Comparison of ENCODE assay signal across 10 mouse cellular contexts in the genomic region with DNA sequence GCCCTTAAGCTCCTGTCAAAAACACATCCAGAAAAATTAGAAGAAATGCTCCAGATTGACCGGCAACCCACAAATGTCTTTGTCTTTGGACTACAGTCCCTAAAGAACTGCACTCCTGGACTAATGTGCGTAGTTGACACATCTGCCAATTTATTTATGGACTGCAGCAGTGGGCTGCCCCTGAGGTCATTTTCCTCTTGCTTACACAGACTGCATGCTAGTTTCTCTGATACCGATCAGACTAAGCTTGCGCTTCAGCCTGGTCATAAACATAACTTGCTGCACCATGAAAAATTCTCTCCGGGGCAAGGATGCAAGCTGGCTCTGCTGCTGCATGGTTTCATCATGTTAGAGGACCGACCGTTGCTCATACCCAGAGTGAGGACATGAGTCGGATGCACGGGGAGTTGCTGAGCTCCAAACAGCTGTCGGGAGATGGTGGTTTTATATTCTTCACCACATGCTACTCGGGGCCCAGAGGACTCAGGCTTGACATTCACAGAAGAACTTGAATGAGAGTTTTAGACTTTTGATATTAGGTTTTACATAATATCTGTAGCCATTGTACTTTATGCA.
DNase-seq lines count a peak whose midpoint lies in the region; ATAC-seq lines count a peak whose summit lies in the region.
"Had no signal": no experiment of that assay in that cellular context is flagged by ENCODE, and none has a peak within 500 bp of the region (broad histone marks: within the 10 kb centered on the region; RNA-seq: fewer than 3 reads in every experiment).

No protein-coding gene starts in this region.

- ATAC-seq in kidney, embryonic 14.5 days (ENCODE audit: low FRiP score, low TSS enrichment) = peak; percentile 82; the same call in 1 of the 2 replicates
- peak; percentile 15 for ATAC-seq in common myeloid progenitor, adult 5-6 weeks (replicated peaks; ENCODE audit: low read depth, poor library complexity, severe bottlenecking)
- peak; percentile 20; the same call in 1 of the 2 replicates for ATAC-seq in liver, embryonic 12.5 days
- peak; percentile 73; the same call in 1 of the 2 replicates for ATAC-seq in neural tube, embryonic 12.5 days (ENCODE audit: low FRiP score, low read depth)

- H3K4me1 ChIP-seq in kidney, embryonic 14.5 days (ENCODE audit: control insufficient read depth, insufficient read depth, low read length) = peaks cover 16% of the 10 kb centered on the region; the same call in 1 of the 2 replicates
- peaks cover 36% of the 10 kb centered on the region for H3K4me1 ChIP-seq in liver, embryonic 12.5 days
- peaks cover 9% of the 10 kb centered on the region; the same call in 1 of the 2 replicates for H3K4me1 ChIP-seq in neural tube, embryonic 12.5 days
- H3K4me1 ChIP-seq in heart, embryonic 10.5 days = no peaks in the 10 kb centered on the region

- H3K36me3 ChIP-seq in kidney, embryonic 14.5 days (ENCODE audit: control insufficient read depth, insufficient read depth, low read length) = no peaks in the 10 kb centered on the region
- H3K36me3 ChIP-seq in liver, embryonic 12.5 days = no peaks in the 10 kb centered on the region
- H3K36me3 ChIP-seq in neural tube, embryonic 12.5 days = no peaks in the 10 kb centered on the region
- no peaks in the 10 kb centered on the region for H3K36me3 ChIP-seq in heart, embryonic 10.5 days

- H3K4me3 ChIP-seq in kidney, embryonic 14.5 days (ENCODE audit: low read length) = no peak overlapping the region
- H3K4me3 ChIP-seq in liver, embryonic 12.5 days = no peak overlapping the region
- H3K4me3 ChIP-seq in neural tube, embryonic 12.5 days = no peak overlapping the region
- no peak overlapping the region for H3K4me3 ChIP-seq in heart, embryonic 10.5 days

- DNase-seq in kidney, postnatal 36 days = no peak
- DNase-seq in urinary bladder, adult 2 months (ENCODE audit: low spot score) = no peak
- no peak for DNase-seq in heart, embryonic 10.5 days (ENCODE audit: low spot score)
- no peak for DNase-seq in thymus, postnatal 36 days
- DNase-seq: cerebellum, adult 11 months; lung, postnatal 36 days had no signal

- no peak overlapping the region for H3K9ac ChIP-seq in kidney, embryonic 14.5 days (ENCODE audit: low read depth, low read length)
- no peak overlapping the region for H3K9ac ChIP-seq in liver, embryonic 12.5 days
- H3K9ac ChIP-seq in neural tube, embryonic 12.5 days = no peak overlapping the region

- 21% methylated on average over 11 of the region's 11 CpGs for WGBS in kidney, embryonic 14.5 days
- 35% methylated on average over 11 of the region's 11 CpGs for WGBS in liver, embryonic 12.5 days (ENCODE audit: insufficient replicate concordance)
- 51% methylated on average over 11 of the region's 11 CpGs for WGBS in neural tube, embryonic 12.5 days
- 83% methylated on average over 11 of the region's 11 CpGs for WGBS in heart, embryonic 10.5 days

- H3K27me3 ChIP-seq in kidney, embryonic 14.5 days (ENCODE audit: control insufficient read depth, insufficient read depth, low read length) = no peaks in the 10 kb centered on the region
- no peaks in the 10 kb centered on the region for H3K27me3 ChIP-seq in liver, embryonic 12.5 days (replicated peaks)
- H3K27me3 ChIP-seq in neural tube, embryonic 12.5 days (replicated peaks) = no peaks in the 10 kb centered on the region
- no peaks in the 10 kb centered on the region for H3K27me3 ChIP-seq in heart, embryonic 10.5 days (ENCODE audit: insufficient read depth, poor library complexity, severe bottlenecking)

- no peak overlapping the region for H3K27ac ChIP-seq in kidney, embryonic 14.5 days (ENCODE audit: low read depth, low read length)
- H3K27ac ChIP-seq in liver, embryonic 12.5 days = peak overlapping the region; percentile 84; the same call in 1 of the 2 replicates
- H3K27ac ChIP-seq in neural tube, embryonic 12.5 days = no peak overlapping the region
- no peak overlapping the region for H3K27ac ChIP-seq in heart, embryonic 10.5 days

- no peaks in the 10 kb centered on the region for H3K9me3 ChIP-seq in kidney, embryonic 14.5 days (ENCODE audit: control insufficient read depth, low read length)
- no peaks in the 10 kb centered on the region for H3K9me3 ChIP-seq in liver, embryonic 12.5 days (replicated peaks)
- H3K9me3 ChIP-seq in neural tube, embryonic 12.5 days = no peaks in the 10 kb centered on the region
- no peaks in the 10 kb centered on the region for H3K9me3 ChIP-seq in heart, embryonic 10.5 days

- H3K4me2 ChIP-seq in kidney, embryonic 14.5 days (replicated peaks; ENCODE audit: low read depth, low read length) = peak overlapping the region; percentile 15; the same call in 1 of the 2 replicates
- peak overlapping the region; percentile 51 for H3K4me2 ChIP-seq in liver, embryonic 12.5 days
- H3K4me2 ChIP-seq in neural tube, embryonic 12.5 days (replicated peaks) = no peak overlapping the region

Comparison
In these comparisons a context has a peak if more than half of its experiments do, and no peak if none do; other contexts are left out.
1. ATAC-seq: peak in every context shown above with its lines; median percentile 82 in kidney, embryonic 14.5 days; 73 in neural tube, embryonic 12.5 days; 20 in liver, embryonic 12.5 days; 15 in common myeloid progenitor, adult 5-6 weeks.